Mouse (Mus musculus) CH12.LX (cell line): ENCODE measurements around the gene Gm43738. TPM values are rescaled to one million over a fixed set of nuclear protein-coding genes. Genes with fewer than 3 reads are reported as not detected.

Experiments used
- DNase-seq: peaks from one replicate; pipeline ENCODE4 v3.0.0-alpha.2; 2013; ENCODE audit errors: extremely low read depth
- H3K27ac ChIP-seq: 2 replicates; pipeline ENCODE4 v1.5.1; 2012; ENCODE audit warnings: low read depth, mild to moderate bottlenecking, control low read depth, moderate library complexity; ENCODE audit not compliant: insufficient read depth
- H3K27me3 ChIP-seq: replicated peaks from 2 replicates; pipeline ENCODE3; 2012; ENCODE audit warnings: inconsistent platforms
- H3K36me3 ChIP-seq, 2 experiments: replicated peaks in 1 of 2; 2 replicates each; pipeline versions ENCODE3 to v1.6.1; 2012; ENCODE audit warnings: inconsistent platforms in 1 of 2, low read length in 1 of 2, mild to moderate bottlenecking in 1 of 2, mixed read lengths in 1 of 2, moderate library complexity in 1 of 2; ENCODE audit not compliant: control insufficient read depth in 1 of 2, insufficient read depth in 1 of 2
- H3K4me1 ChIP-seq, 2 experiments: 2 replicates each; pipeline ENCODE4 v1.6.1; 2012; ENCODE audit warnings: inconsistent platforms in 1 of 2, moderate library complexity in 1 of 2; ENCODE audit not compliant: insufficient read depth in 2 of 2, control insufficient read depth in 1 of 2
- H3K4me2 ChIP-seq: 2 replicates; pipeline ENCODE4 v1.6.1; 2012; ENCODE audit warnings: low read depth, mild to moderate bottlenecking, control low read depth; ENCODE audit not compliant: poor library complexity, insufficient read depth, severe bottlenecking
- H3K4me3 ChIP-seq, 3 experiments: fragments of 150-350 bp in 1 of 3; sonication (generic) in 1 of 3; replicated peaks in 1 of 3; 2 replicates each; pipeline versions ENCODE3 to v1.5.1; 2011 to 2012; ENCODE audit warnings: low read depth in 2 of 3, low read length in 2 of 3, mild to moderate bottlenecking in 2 of 3, moderate library complexity in 2 of 3, control low read depth in 1 of 3, improper control_type of control experiment in 1 of 3, inconsistent platforms in 1 of 3, mixed read lengths in 1 of 3; ENCODE audit not compliant: poor library complexity in 1 of 3
- H3K79me2 ChIP-seq: replicated peaks from 2 replicates; pipeline ENCODE4 v1.6.1; 2012; ENCODE audit warnings: mild to moderate bottlenecking, moderate library complexity; ENCODE audit not compliant: control insufficient read depth, poor library complexity, insufficient read depth, severe bottlenecking; ENCODE audit errors: extremely low read depth
- H3K9ac ChIP-seq: 2 replicates; pipeline ENCODE4 v1.6.1; 2012; ENCODE audit warnings: low read depth, mild to moderate bottlenecking, control low read depth, moderate library complexity; ENCODE audit not compliant: insufficient read depth
- H3K9me3 ChIP-seq: replicated peaks from 2 replicates; pipeline ENCODE3; 2012; ENCODE audit warnings: low read length, inconsistent platforms, mixed read lengths
- BHLHE40 ChIP-seq: IDR thresholded peaks from 2 replicates; pipeline ENCODE4 v1.6.1; 2011; ENCODE audit warnings: mild to moderate bottlenecking, low read depth, low read length, improper control_type of control experiment
- ELF1 ChIP-seq: IDR thresholded peaks from 2 replicates; pipeline ENCODE4 v1.6.1; 2014; ENCODE audit warnings: low read depth, mild to moderate bottlenecking, inconsistent platforms, low read length, improper control_type of control experiment
- ETS1 ChIP-seq: conservative IDR thresholded peaks from 2 replicates; pipeline ENCODE4 v1.6.1; 2012; ENCODE audit warnings: low read depth, mild to moderate bottlenecking, inconsistent platforms, low read length, improper control_type of control experiment, moderate library complexity
- GABPA ChIP-seq: IDR thresholded peaks from 2 replicates; pipeline ENCODE4 v1.6.1; 2012; ENCODE audit warnings: low read depth, low read length, improper control_type of control experiment, inconsistent platforms; ENCODE audit not compliant: insufficient replicate concordance
- IRF4 ChIP-seq: IDR thresholded peaks from 2 replicates; pipeline ENCODE4 v1.6.1; 2014; ENCODE audit warnings: low read depth, mild to moderate bottlenecking, inconsistent platforms, low read length, improper control_type of control experiment
- JUN ChIP-seq: IDR thresholded peaks from 2 replicates; pipeline ENCODE4 v1.6.1; 2011; ENCODE audit warnings: low read depth, mild to moderate bottlenecking, low read length, improper control_type of control experiment, moderate library complexity; ENCODE audit not compliant: insufficient read depth
- JUND ChIP-seq: conservative IDR thresholded peaks from 2 replicates; pipeline ENCODE4 v1.6.1; 2011; ENCODE audit warnings: low read depth, low read length, improper control_type of control experiment
- MAFK ChIP-seq: IDR thresholded peaks from 2 replicates; pipeline ENCODE4 v1.6.1; 2011; ENCODE audit warnings: low read length, improper control_type of control experiment; ENCODE audit not compliant: insufficient replicate concordance
- MAZ ChIP-seq: IDR thresholded peaks from 2 replicates; pipeline ENCODE4 v1.6.1; 2012; ENCODE audit warnings: low read depth, mild to moderate bottlenecking, inconsistent platforms, low read length, improper control_type of control experiment, moderate library complexity
- MEF2A ChIP-seq: IDR thresholded peaks from 2 replicates; pipeline ENCODE4 v1.6.1; 2014; ENCODE audit warnings: low read depth, mild to moderate bottlenecking, inconsistent platforms, low read length, improper control_type of control experiment, borderline replicate concordance
- MXI1 ChIP-seq: IDR thresholded peaks from 2 replicates; pipeline ENCODE4 v1.6.1; 2011; ENCODE audit warnings: mild to moderate bottlenecking, low read depth, low read length, improper control_type of control experiment
- MYC ChIP-seq: IDR thresholded peaks from 2 replicates; pipeline ENCODE4 v1.6.1; 2011; ENCODE audit warnings: low read depth, mild to moderate bottlenecking, improper control_type of control experiment, low read length
- NELFE ChIP-seq: IDR thresholded peaks from 2 replicates; pipeline ENCODE4 v1.6.1; 2011; ENCODE audit warnings: low read depth, low read length, improper control_type of control experiment
- PAX5 ChIP-seq: IDR thresholded peaks from 2 replicates; pipeline ENCODE4 v1.6.1; 2012; ENCODE audit warnings: low read length, inconsistent platforms, mixed read lengths
- POLR2A ChIP-seq: IDR thresholded peaks from 2 replicates; pipeline ENCODE4 v1.6.1; 2011; ENCODE audit warnings: low read depth, mild to moderate bottlenecking, improper control_type of control experiment, low read length
- POLR2AphosphoS2 ChIP-seq: IDR thresholded peaks from 2 replicates; pipeline ENCODE4 v1.6.1; 2011; ENCODE audit warnings: low read depth, low read length, improper control_type of control experiment
- RCOR1 ChIP-seq: conservative IDR thresholded peaks from 2 replicates; pipeline ENCODE4 v1.6.1; 2012; ENCODE audit warnings: low read depth, mild to moderate bottlenecking, inconsistent platforms, low read length, improper control_type of control experiment
- SIN3A ChIP-seq: IDR thresholded peaks from 2 replicates; pipeline ENCODE4 v1.6.1; 2012; ENCODE audit warnings: low read length, improper control_type of control experiment, inconsistent platforms
- TBP ChIP-seq: conservative IDR thresholded peaks from 2 replicates; pipeline ENCODE4 v1.6.1; 2011; ENCODE audit warnings: low read depth, low read length, improper control_type of control experiment
- ZC3H11A ChIP-seq: IDR thresholded peaks from 2 replicates; pipeline ENCODE4 v1.6.1; 2012; ENCODE audit warnings: low read depth, mild to moderate bottlenecking, inconsistent platforms, low read length, improper control_type of control experiment
- ZMIZ1 ChIP-seq: IDR thresholded peaks from 2 replicates; pipeline ENCODE4 v1.6.1; 2012; ENCODE audit warnings: low read depth, mild to moderate bottlenecking, inconsistent platforms, low read length, improper control_type of control experiment
- dilution Hi-C: fragments of 300-500 bp; cut with MboI; formaldehyde crosslinking; loops from 2 replicates; pipeline ENCODE4 v1.14.3; 2020; ENCODE audit warnings: low sequenced_read_pairs; ENCODE audit not compliant: extremely low pct_unique_long_range_greater_than_20kb, extremely low pct_ligation_motif_present
- in situ Hi-C: fragments of 300-500 bp; cut with MboI; formaldehyde crosslinking; loops from 3 replicates; pipeline ENCODE4 v1.14.3; 2019; ENCODE audit warnings: low sequenced_read_pairs, low pct_ligation_motif_present, low pct_unique_long_range_greater_than_20kb, mixed read lengths
- polyA plus RNA-seq: library from polyadenylated mRNA; unstranded; fragments of >175 nt; gene quantifications from 2 replicates; pipeline ENCODE4 v1.2.1, GENCODE M21; 2012; ENCODE audit warnings: low read depth; ENCODE audit not compliant: insufficient read length
- total RNA-seq, 2 experiments: library from RNA; depleted of rRNA; stranded (reverse); fragments of 300-350 nt in 1 of 2; fragments of >200 nt in 1 of 2; gene quantifications; 2 replicates each; pipeline ENCODE4 v1.2.3; 2012 to 2014

The Gm43738 gene
- total and polyA plus RNA-seq, 3 experiments, result not detected

DNA sequence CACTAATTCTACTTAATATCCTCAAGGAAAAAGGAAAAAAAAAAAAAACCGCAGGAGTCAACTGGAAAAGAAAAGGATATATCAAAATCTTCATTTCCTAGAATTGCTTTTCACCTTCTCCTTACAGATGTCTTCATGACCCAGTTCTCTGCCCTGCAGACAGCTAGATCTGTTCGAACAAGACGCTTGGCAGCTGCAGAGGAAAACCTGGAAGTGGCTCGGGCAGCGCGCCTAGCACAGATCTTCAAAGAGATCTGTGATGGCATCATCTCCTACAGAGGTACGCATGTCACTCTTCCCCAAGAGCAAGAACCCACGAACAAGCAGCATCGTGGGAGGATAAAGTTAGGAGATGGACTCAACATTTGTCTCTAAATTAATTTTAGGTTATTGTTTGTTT is 42.5 kb downstream of the Gm43738 start:
- Histone ChIP-seq H3K27ac (no peak overlapping the region), H3K4me1 (no peaks in the 10 kb centered on the region), H3K79me2 (no peaks in the 10 kb centered on the region), H3K27me3 (no peaks in the 10 kb centered on the region), H3K4me2 (no peak overlapping the region), H3K9me3 (no peaks in the 10 kb centered on the region), H3K36me3 (peaks cover 45 to 87% of the 10 kb centered on the region in 2 experiments), H3K9ac (no peak overlapping the region), H3K4me3 (no peak overlapping the region)
- in situ Hi-C loops, result no loop called here
- dilution Hi-C loops, result no loop called here
- DNase-seq, result no peak
- TF ChIP-seq TBP (no peak), MAFK (no peak), MEF2A (no peak), MAZ (no peak), ZMIZ1 (no peak), PAX5 (no peak), ETS1 (no peak), POLR2A (no peak), JUN (no peak), IRF4 (no peak)

DNA sequence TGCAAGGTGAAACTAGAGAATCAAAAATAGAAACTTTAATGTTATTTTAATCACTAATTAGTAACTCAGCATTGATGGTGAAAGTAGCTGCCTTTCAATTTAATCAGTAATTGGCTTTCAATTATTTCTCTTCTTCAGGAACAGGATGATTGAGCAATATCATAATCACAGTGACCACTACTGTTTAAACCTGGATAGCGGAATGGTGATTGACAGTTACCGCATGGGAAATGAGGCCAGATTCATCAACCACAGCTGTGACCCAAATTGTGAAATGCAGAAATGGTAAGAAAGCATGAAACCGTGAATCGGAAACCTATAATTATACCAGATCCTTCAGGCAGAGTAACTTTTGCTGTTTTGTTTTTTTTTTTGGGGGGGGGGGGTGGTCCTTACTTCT is 57.5 kb downstream of the Gm43738 start:
- no peaks in the 10 kb centered on the region for H3K4me1 ChIP-seq
- H3K79me2 ChIP-seq, result no peaks in the 10 kb centered on the region
- H3K27me3 ChIP-seq, result no peaks in the 10 kb centered on the region
- no peak for DNase-seq
- TF ChIP-seq POLR2AphosphoS2 (no peak), JUND (no peak), NELFE (no peak), PAX5 (no peak), ZMIZ1 (no peak), JUN (no peak), ZC3H11A (no peak), ELF1 (no peak), RCOR1 (no peak), MXI1 (no peak), GABPA (no peak), SIN3A (no peak), MYC (no peak), BHLHE40 (no peak), IRF4 (no peak), MEF2A (no peak)
- no peak overlapping the region for H3K27ac ChIP-seq
- in situ Hi-C loops, result loop anchor here (25.0 kb wide), 1 partner anchor 106 kb away; no protein-coding TSS in a partner anchor
- dilution Hi-C loops, result no loop called here
- no peaks in the 10 kb centered on the region for H3K9me3 ChIP-seq
- H3K9ac ChIP-seq, result no peak overlapping the region
- H3K4me2 ChIP-seq, result no peak overlapping the region
- peaks cover 57 to 87% of the 10 kb centered on the region in 2 experiments for H3K36me3 ChIP-seq
- H3K4me3 ChIP-seq, result no peak overlapping the region

Other genes with a start within 250 kb of the Gm43738 start
Only the 20 nearest of the 22 such genes appear.
- gene Msto1, start 187.1 kb downstream of the Gm43738 start, total RNA-seq (2012; rRNA removed), result 59.7 and 71.2 TPM in 2 replicates
- gene Msto1, start 187.1 kb downstream of the Gm43738 start, total RNA-seq (2014; rRNA removed), result 63.5 and 70.7 TPM in 2 replicates
- gene Msto1, start 187.1 kb downstream of the Gm43738 start, polyA plus RNA-seq, result 70.2 and 72.7 TPM in 2 replicates
- gene Ash1l, start 150.5 kb downstream of the Gm43738 start, total RNA-seq (2012; rRNA removed), result 5.7 and 5.8 TPM in 2 replicates
- 2.8 and 2.9 TPM in 2 replicates for gene Ash1l, start 150.5 kb downstream of the Gm43738 start, total RNA-seq (2014; rRNA removed)
- 9.3 and 9.7 TPM in 2 replicates for gene Ash1l, start 150.5 kb downstream of the Gm43738 start, polyA plus RNA-seq
- gene Dap3, start 149.9 kb downstream of the Gm43738 start, total RNA-seq (2012; rRNA removed), result 114 and 128 TPM in 2 replicates
- gene Dap3, start 149.9 kb downstream of the Gm43738 start, total RNA-seq (2014; rRNA removed), result 169 and 182 TPM in 2 replicates
- 145 and 151 TPM in 2 replicates for gene Dap3, start 149.9 kb downstream of the Gm43738 start, polyA plus RNA-seq
- 25.1 and 30.1 TPM in 2 replicates for gene Rusc1, start 7.8 kb downstream of the Gm43738 start, total RNA-seq (2012; rRNA removed)
- gene Rusc1, start 7.8 kb downstream of the Gm43738 start, total RNA-seq (2014; rRNA removed), result 17.7 and 19.7 TPM in 2 replicates
- gene Rusc1, start 7.8 kb downstream of the Gm43738 start, polyA plus RNA-seq, result 16.7 and 19.4 TPM in 2 replicates
- 243 and 244 TPM in 2 replicates for gene Fdps, start 860 bp upstream of the Gm43738 start, total RNA-seq (2012; rRNA removed)
- 490 and 572 TPM in 2 replicates for gene Fdps, start 860 bp upstream of the Gm43738 start, total RNA-seq (2014; rRNA removed)
- gene Fdps, start 860 bp upstream of the Gm43738 start, polyA plus RNA-seq, result 177 and 200 TPM in 2 replicates
- not detected in 2 replicates for gene Pklr, start 35.0 kb upstream of the Gm43738 start, total RNA-seq (2012; rRNA removed)
- gene Pklr, start 35.0 kb upstream of the Gm43738 start, total RNA-seq (2014; rRNA removed), result not detected in 2 replicates
- not detected in 2 replicates for gene Pklr, start 35.0 kb upstream of the Gm43738 start, polyA plus RNA-seq
- 1.8 and 2.0 TPM in 2 replicates for gene Hcn3, start 59.1 kb upstream of the Gm43738 start, total RNA-seq (2012; rRNA removed)
- 1.7 and 1.8 TPM in 2 replicates for gene Hcn3, start 59.1 kb upstream of the Gm43738 start, total RNA-seq (2014; rRNA removed)
- 3.1 and 3.2 TPM in 2 replicates for gene Hcn3, start 59.1 kb upstream of the Gm43738 start, polyA plus RNA-seq
- gene Clk2, start 63.7 kb upstream of the Gm43738 start, total RNA-seq (2012; rRNA removed), result 29.9 and 31.2 TPM in 2 replicates
- gene Clk2, start 63.7 kb upstream of the Gm43738 start, total RNA-seq (2014; rRNA removed), result 18.8 and 19.7 TPM in 2 replicates
- gene Clk2, start 63.7 kb upstream of the Gm43738 start, polyA plus RNA-seq, result 72.0 and 77.2 TPM in 2 replicates
- 12.5 and 17.1 TPM in 2 replicates for gene Scamp3, start 76.4 kb upstream of the Gm43738 start, total RNA-seq (2012; rRNA removed)
- gene Scamp3, start 76.4 kb upstream of the Gm43738 start, total RNA-seq (2014; rRNA removed), result 4.1 and 4.5 TPM in 2 replicates
- 64.1 and 72.7 TPM in 2 replicates for gene Scamp3, start 76.4 kb upstream of the Gm43738 start, polyA plus RNA-seq
- 1.6 and 2.2 TPM in 2 replicates for gene Fam189b, start 82.0 kb upstream of the Gm43738 start, total RNA-seq (2012; rRNA removed)
- gene Fam189b, start 82.0 kb upstream of the Gm43738 start, total RNA-seq (2014; rRNA removed), result 0.31 and 1.1 TPM in 2 replicates
- gene Fam189b, start 82.0 kb upstream of the Gm43738 start, polyA plus RNA-seq, result 6.7 and 8.4 TPM in 2 replicates
- 62.5 and 64.1 TPM in 2 replicates for gene Gba, start 101.8 kb upstream of the Gm43738 start, total RNA-seq (2012; rRNA removed)
- 61.2 and 65.3 TPM in 2 replicates for gene Gba, start 101.8 kb upstream of the Gm43738 start, total RNA-seq (2014; rRNA removed)
- gene Gba, start 101.8 kb upstream of the Gm43738 start, polyA plus RNA-seq, result 59.4 and 63.6 TPM in 2 replicates
- 6.1 and 10.1 TPM in 2 replicates for gene Thbs3, start 114.1 kb upstream of the Gm43738 start, total RNA-seq (2012; rRNA removed)
- gene Thbs3, start 114.1 kb upstream of the Gm43738 start, total RNA-seq (2014; rRNA removed), result 4.2 and 5.7 TPM in 2 replicates
- gene Thbs3, start 114.1 kb upstream of the Gm43738 start, polyA plus RNA-seq, result 4.3 and 4.6 TPM in 2 replicates
- gene Mtx1, start 126.0 kb upstream of the Gm43738 start, total RNA-seq (2012; rRNA removed), result 205 and 222 TPM in 2 replicates
- 256 and 299 TPM in 2 replicates for gene Mtx1, start 126.0 kb upstream of the Gm43738 start, total RNA-seq (2014; rRNA removed)
- 159 and 162 TPM in 2 replicates for gene Mtx1, start 126.0 kb upstream of the Gm43738 start, polyA plus RNA-seq
- gene Muc1, start 128.0 kb upstream of the Gm43738 start, total RNA-seq (2012; rRNA removed), result 0.38 and 0.50 TPM in 2 replicates
- 0.09 and 0.28 TPM in 2 replicates for gene Muc1, start 128.0 kb upstream of the Gm43738 start, total RNA-seq (2014; rRNA removed)
- gene Muc1, start 128.0 kb upstream of the Gm43738 start, polyA plus RNA-seq, result 0.60 and 0.71 TPM in 2 replicates
- 141 and 143 TPM in 2 replicates for gene Krtcap2, start 144.9 kb upstream of the Gm43738 start, total RNA-seq (2012; rRNA removed)
- 127 and 180 TPM in 2 replicates for gene Krtcap2, start 144.9 kb upstream of the Gm43738 start, total RNA-seq (2014; rRNA removed)
- gene Krtcap2, start 144.9 kb upstream of the Gm43738 start, polyA plus RNA-seq, result 198 and 230 TPM in 2 replicates
- 1.9 and 2.0 TPM in 2 replicates for gene Trim46, start 145.2 kb upstream of the Gm43738 start, total RNA-seq (2012; rRNA removed)
- gene Trim46, start 145.2 kb upstream of the Gm43738 start, total RNA-seq (2014; rRNA removed), result 0.36 TPM in 2 replicates
- 1.4 and 1.9 TPM in 2 replicates for gene Trim46, start 145.2 kb upstream of the Gm43738 start, polyA plus RNA-seq
- 189 and 228 TPM in 2 replicates for gene Dpm3, start 158.3 kb upstream of the Gm43738 start, total RNA-seq (2012; rRNA removed)
- gene Dpm3, start 158.3 kb upstream of the Gm43738 start, total RNA-seq (2014; rRNA removed), result 45.8 and 52.7 TPM in 2 replicates
- 70.4 and 74.8 TPM in 2 replicates for gene Dpm3, start 158.3 kb upstream of the Gm43738 start, polyA plus RNA-seq
- gene Slc50a1, start 169.5 kb upstream of the Gm43738 start, total RNA-seq (2012; rRNA removed), result 47.8 and 50.9 TPM in 2 replicates
- gene Slc50a1, start 169.5 kb upstream of the Gm43738 start, total RNA-seq (2014; rRNA removed), result 40.6 and 41.8 TPM in 2 replicates
- gene Slc50a1, start 169.5 kb upstream of the Gm43738 start, polyA plus RNA-seq, result 44.7 and 56.0 TPM in 2 replicates
- 0.59 and 0.93 TPM in 2 replicates for gene Efna1, start 180.0 kb upstream of the Gm43738 start, total RNA-seq (2012; rRNA removed)
- 0.62 and 0.70 TPM in 2 replicates for gene Efna1, start 180.0 kb upstream of the Gm43738 start, total RNA-seq (2014; rRNA removed)
- 0.71 and 0.80 TPM in 2 replicates for gene Efna1, start 180.0 kb upstream of the Gm43738 start, polyA plus RNA-seq
- 0.13 TPM in 1 of 2 replicates, not detected in the other for gene Efna3, start 221.9 kb upstream of the Gm43738 start, total RNA-seq (2012; rRNA removed)
- 0.09 TPM in 1 of 2 replicates, not detected in the other for gene Efna3, start 221.9 kb upstream of the Gm43738 start, total RNA-seq (2014; rRNA removed)
- 0.19 TPM in 1 of 2 replicates, not detected in the other for gene Efna3, start 221.9 kb upstream of the Gm43738 start, polyA plus RNA-seq